Mouse (Mus musculus): ENCODE measurements around the gene Styxl1. TPM values are rescaled to one million over a fixed set of nuclear protein-coding genes. Genes with fewer than 3 reads are reported as not detected.
A peak's percentile ranks its signal among the peaks of the same experiment; 100 is the strongest.

The Styxl1 gene
- polyA plus RNA-seq, 1 experiment: 1.4 TPM

DNA sequence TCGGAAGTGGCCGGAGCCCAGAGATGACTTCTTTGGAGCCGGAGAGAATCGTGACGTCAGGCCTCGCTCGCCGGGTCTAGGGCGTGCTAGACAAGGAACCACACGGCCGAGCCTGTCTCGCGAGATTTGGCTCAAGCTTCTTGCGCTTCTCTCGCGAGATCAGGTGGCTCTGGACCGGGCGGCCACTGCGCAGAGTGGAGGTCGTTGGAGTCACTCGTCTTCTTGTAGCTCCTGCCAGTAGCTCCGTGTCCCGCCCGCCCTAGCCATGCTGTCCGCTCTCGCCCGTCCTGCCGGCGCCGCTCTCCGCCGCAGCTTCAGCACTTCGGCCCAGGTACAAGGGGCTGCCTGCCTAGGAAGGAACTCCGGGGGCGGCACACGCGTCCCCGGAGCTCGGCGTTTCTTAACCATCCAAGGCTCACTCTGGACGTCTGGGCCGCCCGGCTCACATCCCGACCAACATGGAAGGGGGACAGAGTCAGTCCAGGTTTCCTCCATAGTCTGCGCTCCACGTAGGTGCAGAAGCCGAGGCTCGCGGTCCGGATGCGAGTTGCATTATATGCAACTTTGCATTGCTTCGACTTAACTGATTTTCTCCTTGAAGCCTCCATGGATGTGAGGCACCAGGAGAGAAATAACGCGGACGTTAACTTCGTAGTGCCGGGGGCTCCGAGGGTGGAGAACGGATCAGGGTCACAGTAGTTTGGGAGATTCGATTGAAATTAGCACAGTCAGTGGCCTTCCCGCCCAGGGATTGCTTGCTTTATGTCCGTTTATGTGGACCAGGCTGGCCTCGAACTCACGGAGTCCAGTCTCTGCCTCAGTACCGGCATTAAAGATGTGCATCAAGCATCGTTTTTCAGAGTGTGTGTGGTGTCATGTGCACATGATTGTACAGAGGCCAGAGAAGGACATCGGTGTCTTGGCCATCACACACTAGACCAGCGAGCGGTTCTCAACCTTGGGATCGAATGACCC lies 573 bp upstream of the Styxl1 start, which contains the start of gene Mdh2:
TSS of gene Mdh2 (plus strand) at position 10 of the 975 bp plus-strand sequence.
- peak; percentile 98 for DNase-seq
- Histone ChIP-seq H3K4me1 (ENCODE audit: control insufficient read depth, insufficient read depth, low read length) (peaks cover 6% of the 10 kb centered on the region), H3K4me3 (replicated peaks; ENCODE audit: extremely low read depth, low read depth, low read length) (peak within 1 kb of the TSS; percentile 98)
- TF ChIP-seq POLR2A (IDR thresholded peaks at IDR 0.05; ENCODE audit: borderline replicate concordance, extremely low read depth, low read depth, low read length): peak; percentile 99; the same call in 1 of the 2 replicates
- TF ChIP-seq CTCF (IDR thresholded peaks at IDR 0.05; ENCODE audit: insufficient read depth, low read length): no peak
- 2% methylated on average over 70 of the region's 70 CpGs for WGBS

GRCm38 (mm10) chr5:135776546-135776945 lies 1.6 kb downstream of the Styxl1 start:
- 63% methylated on average over 4 of the region's 4 CpGs for WGBS
- no peak overlapping the region for H3K4me3 ChIP-seq (replicated peaks; ENCODE audit: extremely low read depth, low read depth, low read length)
- H3K4me1 ChIP-seq (ENCODE audit: control insufficient read depth, insufficient read depth, low read length): peaks cover 6% of the 10 kb centered on the region
- TF ChIP-seq POLR2A (IDR thresholded peaks at IDR 0.05; ENCODE audit: borderline replicate concordance, extremely low read depth, low read depth, low read length): no peak
- DNase-seq: no peak

DNA sequence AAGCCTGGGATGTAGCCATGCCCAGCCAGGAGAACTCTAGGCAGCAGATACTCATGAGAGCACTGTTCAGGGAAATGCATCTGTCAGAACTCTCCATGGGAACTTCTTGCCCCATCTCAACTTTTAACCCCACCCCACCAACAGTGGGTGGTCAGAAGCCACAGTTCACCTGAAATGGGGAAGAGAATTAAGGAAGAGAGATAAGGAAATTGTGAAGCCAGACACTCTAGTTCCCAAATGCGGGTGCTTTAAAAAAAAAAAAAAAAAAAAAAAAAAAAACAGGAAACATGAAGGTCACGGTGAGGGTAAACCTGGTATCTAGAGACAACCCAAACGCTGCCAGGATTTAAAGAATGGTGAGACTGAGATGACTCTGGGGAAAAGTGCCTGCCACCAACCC lies 5.7 kb downstream of the Styxl1 start:
- WGBS: 11% methylated on average over 3 of the region's 3 CpGs
- Histone ChIP-seq H3K4me1 (ENCODE audit: control insufficient read depth, insufficient read depth, low read length) (no peaks in the 10 kb centered on the region), H3K4me3 (replicated peaks; ENCODE audit: extremely low read depth, low read depth, low read length) (no peak overlapping the region)
- no peak for TF ChIP-seq POLR2A (IDR thresholded peaks at IDR 0.05; ENCODE audit: borderline replicate concordance, extremely low read depth, low read depth, low read length)
- DNase-seq: no peak

GRCm38 (mm10) chr5:135764971-135765370 lies 13.2 kb downstream of the Styxl1 start:
- Histone ChIP-seq H3K4me1 (ENCODE audit: control insufficient read depth, insufficient read depth, low read length) (no peaks in the 10 kb centered on the region), H3K4me3 (replicated peaks; ENCODE audit: extremely low read depth, low read depth, low read length) (no peak overlapping the region)
- TF ChIP-seq CTCF (IDR thresholded peaks at IDR 0.05; ENCODE audit: insufficient read depth, low read length) (no peak), POLR2A (IDR thresholded peaks at IDR 0.05; ENCODE audit: borderline replicate concordance, extremely low read depth, low read depth, low read length) (no peak)
- DNase-seq: no peak
- WGBS: 58% methylated on average over 3 of the region's 3 CpGs

DNA sequence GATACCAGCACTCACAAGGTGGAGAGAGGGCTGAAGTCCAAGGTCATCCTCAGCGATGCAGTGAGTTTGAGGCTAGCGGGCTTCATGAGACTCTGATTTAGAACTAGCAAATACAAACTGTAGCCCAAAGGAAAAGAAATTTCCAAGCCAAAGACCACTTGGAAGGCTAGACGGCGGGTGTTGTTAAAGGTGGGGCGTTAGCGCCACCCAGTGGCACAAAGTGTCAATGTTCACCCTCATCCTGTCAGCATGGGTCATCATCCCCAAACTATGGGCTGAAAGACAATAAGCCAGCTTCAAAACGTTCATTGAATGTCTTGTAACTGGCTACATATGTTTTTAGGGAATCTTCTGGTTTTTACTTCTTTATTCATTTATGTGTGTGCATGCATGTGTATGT lies 14.7 kb downstream of the Styxl1 start:
- DNase-seq: peak; percentile 64
- TF ChIP-seq CTCF (IDR thresholded peaks at IDR 0.05; ENCODE audit: insufficient read depth, low read length): peak; percentile 98
- TF ChIP-seq POLR2A (IDR thresholded peaks at IDR 0.05; ENCODE audit: borderline replicate concordance, extremely low read depth, low read depth, low read length): no peak
- 2% methylated on average over 7 of the region's 7 CpGs for WGBS
- Histone ChIP-seq H3K4me1 (ENCODE audit: control insufficient read depth, insufficient read depth, low read length) (no peaks in the 10 kb centered on the region), H3K4me3 (replicated peaks; ENCODE audit: extremely low read depth, low read depth, low read length) (no peak overlapping the region)

DNA sequence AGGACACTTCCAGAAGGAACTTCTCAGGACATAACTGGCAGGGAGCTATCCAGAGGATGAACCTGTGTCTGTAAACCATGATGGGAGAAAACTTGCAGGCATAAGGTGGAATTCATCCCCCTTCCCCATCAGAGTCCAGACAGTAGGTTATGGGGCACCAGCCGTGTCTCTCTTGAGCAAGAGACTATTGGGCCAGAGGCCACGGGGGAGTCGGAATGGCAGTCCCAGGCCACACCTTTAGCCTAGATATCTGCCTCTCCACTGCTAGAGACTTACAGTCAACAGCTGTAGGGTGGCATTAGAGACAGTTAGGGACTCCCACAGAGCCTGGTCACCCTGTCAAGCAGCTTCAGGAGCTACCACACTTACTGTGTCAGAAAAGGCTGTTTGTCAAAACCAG lies 16.3 kb downstream of the Styxl1 start:
- no peak for DNase-seq
- no peak for TF ChIP-seq CTCF (IDR thresholded peaks at IDR 0.05; ENCODE audit: insufficient read depth, low read length)
- no peak for TF ChIP-seq POLR2A (IDR thresholded peaks at IDR 0.05; ENCODE audit: borderline replicate concordance, extremely low read depth, low read depth, low read length)
- Histone ChIP-seq H3K4me3 (replicated peaks; ENCODE audit: extremely low read depth, low read depth, low read length) (no peak overlapping the region), H3K4me1 (ENCODE audit: control insufficient read depth, insufficient read depth, low read length) (no peaks in the 10 kb centered on the region)
- 63% methylated on average over 3 of the region's 3 CpGs for WGBS

GRCm38 (mm10) chr5:135751595-135751994 lies 26.6 kb downstream of the Styxl1 start:
- WGBS: 77% methylated on average over 2 of the region's 2 CpGs
- DNase-seq: no peak
- no peaks in the 10 kb centered on the region for H3K4me1 ChIP-seq (ENCODE audit: control insufficient read depth, insufficient read depth, low read length)
- TF ChIP-seq POLR2A (IDR thresholded peaks at IDR 0.05; ENCODE audit: borderline replicate concordance, extremely low read depth, low read depth, low read length) (no peak), CTCF (IDR thresholded peaks at IDR 0.05; ENCODE audit: insufficient read depth, low read length) (no peak)
- no peak overlapping the region for H3K4me3 ChIP-seq (replicated peaks; ENCODE audit: extremely low read depth, low read depth, low read length)

GRCm38 (mm10) chr5:135751041-135751440 lies 27.1 kb downstream of the Styxl1 start:
- no peak for DNase-seq
- WGBS: 67% methylated on average over 1 of the region's 1 CpGs

DNA sequence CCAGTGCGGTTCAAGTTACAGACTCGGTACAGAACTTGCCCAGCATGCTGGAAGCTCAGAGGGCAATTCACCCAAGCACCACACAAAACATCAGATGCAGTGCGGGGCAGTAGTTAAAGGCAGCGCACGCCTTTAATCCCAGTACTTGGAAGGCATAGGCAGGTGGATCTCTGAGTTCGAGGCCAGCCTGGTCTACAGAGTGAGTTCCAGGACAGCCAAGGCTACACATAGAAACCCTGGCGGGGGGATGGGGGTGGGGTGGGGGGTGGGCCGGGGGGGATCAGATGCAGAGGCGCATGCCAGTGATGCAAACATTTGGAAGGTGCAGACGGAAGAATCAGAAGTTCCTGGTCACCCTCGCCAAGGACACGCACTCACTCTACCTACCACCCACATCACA lies 33.4 kb downstream of the Styxl1 start:
- H3K4me1 ChIP-seq (ENCODE audit: control insufficient read depth, insufficient read depth, low read length): peaks cover 8% of the 10 kb centered on the region
- TF ChIP-seq POLR2A (IDR thresholded peaks at IDR 0.05; ENCODE audit: borderline replicate concordance, extremely low read depth, low read depth, low read length) (no peak), CTCF (IDR thresholded peaks at IDR 0.05; ENCODE audit: insufficient read depth, low read length) (no peak)
- DNase-seq: no peak
- H3K4me3 ChIP-seq (replicated peaks; ENCODE audit: extremely low read depth, low read depth, low read length): peak overlapping the region; percentile 64
- 24% methylated on average over 12 of the region's 12 CpGs for WGBS

More at GRCm38 (mm10) chr5:135751041-135751440, 27.1 kb downstream of the Styxl1 start:
- Histone ChIP-seq H3K4me1 (ENCODE audit: control insufficient read depth, insufficient read depth, low read length) (no peaks in the 10 kb centered on the region), H3K4me3 (replicated peaks; ENCODE audit: extremely low read depth, low read depth, low read length) (no peak overlapping the region)
- TF ChIP-seq CTCF (IDR thresholded peaks at IDR 0.05; ENCODE audit: insufficient read depth, low read length) (no peak), POLR2A (IDR thresholded peaks at IDR 0.05; ENCODE audit: borderline replicate concordance, extremely low read depth, low read depth, low read length) (no peak)

All from lung, adult 2 months (tissue).